Mouse (Mus musculus) large intestine, adult 2 months (tissue): Measurements from ENCODE around the gene H2al1h. TPM values are rescaled to one million over a fixed set of nuclear protein-coding genes. Genes with fewer than 3 reads are reported as not detected.
"Not testable (repeated sequence)": the region's sequence is repeated elsewhere in the genome, so short reads cannot be mapped to it uniquely, and the experiment has no call there.

Source experiments
- DNase-seq: peaks from one replicate; pipeline ENCODE4 v3.0.0-alpha.2; 2012; ENCODE audit warnings: low read depth, low spot score
- WGBS: fragments of 180-500 bp; shearing (Covaris S2); methylation state at CpG from one replicate; pipeline ENCODE4 v1.1.7; 2018; 5-methylcytosine and 5-hydroxymethylcytosine counted together
- polyA plus RNA-seq: library from polyadenylated mRNA; depleted of rRNA; stranded (reverse); fragments of >200 nt; gene quantifications from 2 replicates; pipeline ENCODE4 v1.2.3, GENCODE M21; 2012; rRNA removed

H2al1h gene
- not detected in 2 replicates for polyA plus RNA-seq

DNA sequence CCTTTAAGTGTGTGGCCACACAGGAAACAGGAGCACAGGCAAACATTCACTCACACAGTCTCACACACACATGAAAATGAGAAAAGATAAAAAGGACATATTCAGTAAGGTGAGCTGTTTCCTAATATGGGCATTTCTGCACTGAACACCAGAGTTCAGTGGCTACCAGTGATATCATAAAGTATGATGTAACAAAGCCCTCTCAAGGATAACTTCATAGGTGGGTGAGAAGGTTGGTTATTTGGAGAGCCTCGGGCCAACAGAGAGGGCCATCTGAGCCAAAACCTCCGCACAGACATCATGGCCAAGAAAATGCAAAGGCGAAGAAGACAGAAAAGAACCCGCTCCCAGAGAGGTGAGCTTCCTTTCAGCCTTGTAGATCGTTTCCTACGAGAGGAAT is at the start of gene H2al1h:
Gene H2al1h (plus strand): TSS at position 301 of the 400 bp plus-strand sequence.
- no CpG with 5 or more reads among the region's 6 CpGs for WGBS
- DNase-seq: not testable (repeated sequence)

DNA sequence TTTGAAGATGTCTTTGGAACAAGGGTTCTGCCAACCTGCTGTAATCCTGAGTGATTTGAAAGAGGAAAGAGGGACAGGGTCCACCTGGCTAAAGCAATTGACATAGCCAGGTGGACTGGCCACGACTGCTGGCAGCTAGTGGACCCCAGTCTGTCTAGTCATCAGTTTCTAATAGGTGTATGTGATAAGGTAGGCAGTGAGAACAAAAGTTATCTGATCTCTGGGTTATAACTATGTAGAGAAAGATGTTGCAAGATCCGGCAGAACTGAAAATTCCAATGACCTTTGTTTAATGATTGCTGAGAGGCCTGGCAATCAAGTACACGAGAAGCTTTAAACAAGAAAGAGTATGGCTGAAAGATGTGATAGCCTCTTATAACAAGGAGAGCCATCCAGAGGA is 48.1 kb upstream of the H2al1h start:
- WGBS: 46% methylated on average over 3 of the region's 3 CpGs
- DNase-seq: no peak

DNA sequence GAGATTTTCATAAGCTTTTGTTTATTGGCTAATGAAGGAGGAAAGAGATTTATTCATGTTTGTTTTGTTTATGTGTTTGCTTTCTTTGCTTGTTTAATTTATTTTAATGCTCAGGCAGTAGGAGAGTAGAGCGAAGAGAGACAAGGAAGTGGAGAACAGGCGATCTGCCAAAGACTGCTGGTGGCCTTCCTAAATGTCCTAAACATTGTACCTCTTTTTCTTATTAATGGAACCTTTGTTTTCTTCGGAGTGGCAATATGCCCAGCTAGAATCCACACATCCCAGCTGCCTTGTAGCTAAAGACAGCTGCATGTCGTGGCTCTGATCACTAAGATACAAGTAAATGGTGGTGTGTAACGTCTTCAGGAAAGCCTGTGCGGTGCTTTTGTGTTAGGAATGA is 44.2 kb upstream of the H2al1h start:
- 41% methylated on average over 6 of the region's 6 CpGs for WGBS
- DNase-seq: no peak

GRCm38 (mm10) chrX:11280741-11281140 is 40.6 kb upstream of the H2al1h start:
- 67% methylated on average over 2 of the region's 2 CpGs for WGBS
- DNase-seq: no peak

DNA sequence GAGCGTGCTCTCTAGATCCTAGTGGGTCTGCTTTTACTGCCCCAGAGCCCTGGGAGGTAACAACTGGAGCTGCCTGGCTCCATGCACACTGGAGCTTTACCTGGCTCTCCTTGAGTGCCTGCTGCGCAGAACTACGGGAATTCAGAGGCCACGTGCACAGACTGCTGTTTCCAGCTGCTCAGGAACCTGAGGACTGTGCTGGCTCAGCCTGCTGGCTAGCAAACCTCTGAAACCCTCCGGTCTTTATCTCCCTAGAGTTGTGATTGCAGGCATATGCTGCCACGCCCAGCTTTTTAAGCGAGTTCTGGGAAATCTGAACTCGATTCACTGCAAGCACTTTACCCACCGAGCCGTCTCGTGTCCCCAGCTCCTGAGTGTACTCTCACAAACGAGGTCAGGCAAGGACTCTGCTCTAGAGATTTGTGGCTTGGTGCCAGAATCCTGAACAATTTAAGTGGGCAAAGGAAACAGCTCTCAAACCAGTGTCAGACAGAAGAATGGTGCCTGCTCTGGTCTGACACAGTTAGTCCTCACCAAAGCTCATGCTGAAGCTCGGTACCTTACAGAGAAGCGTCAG is 32.9 kb upstream of the H2al1h start:
- WGBS: 29% methylated on average over 14 of the region's 14 CpGs
- no peak for DNase-seq

DNA sequence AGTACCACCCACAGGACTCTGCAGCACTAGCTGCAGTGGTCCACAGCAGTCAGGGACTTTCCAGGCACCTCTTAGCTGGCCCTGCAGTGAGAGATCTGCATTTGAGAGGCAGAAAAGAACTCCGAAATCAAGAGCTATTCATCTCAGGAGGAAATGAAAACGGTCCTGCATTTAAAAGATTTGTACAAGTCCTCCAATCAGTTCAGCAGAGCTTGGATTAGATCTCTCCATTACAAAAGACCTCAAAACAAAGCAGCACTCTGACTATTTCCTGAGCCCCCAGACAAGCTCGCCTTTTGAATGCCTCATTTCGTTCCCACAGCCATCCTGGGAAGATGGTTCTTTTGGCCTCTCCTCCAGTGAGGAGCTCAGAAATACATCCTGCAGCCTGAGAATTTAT is 32.0 kb upstream of the H2al1h start:
- 83% methylated on average over 4 of the region's 4 CpGs for WGBS
- DNase-seq: no peak

DNA sequence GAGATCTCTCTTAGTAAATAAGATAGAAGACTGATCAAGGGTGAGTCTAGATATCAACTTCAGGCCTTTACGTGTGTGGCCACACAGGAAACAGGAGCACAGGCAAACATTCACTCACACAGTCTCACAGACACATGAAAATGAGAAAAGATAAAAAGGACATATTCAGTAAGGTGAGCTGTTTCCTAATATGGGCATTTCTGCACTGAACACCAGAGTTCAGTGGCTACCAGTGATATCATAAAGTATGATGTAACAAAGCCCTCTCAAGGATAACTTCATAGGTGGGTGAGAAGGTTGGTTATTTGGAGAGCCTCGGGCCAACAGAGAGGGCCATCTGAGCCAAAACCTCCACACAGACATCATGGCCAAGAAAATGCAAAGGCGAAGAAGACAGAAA is 22.3 kb upstream of the H2al1h start, which contains the start of gene H2al1a:
Gene H2al1a (plus strand): TSS at position 301 of the 400 bp plus-strand sequence.
- DNase-seq: not testable (repeated sequence)
- no CpG with 5 or more reads among the region's 3 CpGs for WGBS

DNA sequence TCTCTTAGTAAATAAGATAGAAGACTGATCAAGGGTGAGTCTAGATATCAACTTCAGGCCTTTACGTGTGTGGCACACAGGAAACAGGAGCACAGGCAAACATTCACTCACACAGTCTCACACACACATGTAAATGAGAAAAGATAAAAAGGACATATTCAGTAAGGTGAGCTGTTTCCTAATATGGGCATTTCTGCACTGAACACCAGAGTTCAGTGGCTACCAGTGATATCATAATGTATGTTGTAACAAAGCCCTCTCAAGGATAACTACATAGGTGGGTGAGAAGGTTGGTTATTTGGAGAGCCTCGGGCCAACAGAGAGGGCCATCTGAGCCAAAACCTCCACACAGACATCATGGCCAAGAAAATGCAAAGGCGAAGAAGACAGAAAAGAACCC is 19.2 kb upstream of the H2al1h start, which contains the start of gene H2al1b:
Gene H2al1b (plus strand): TSS at position 301 of the 400 bp plus-strand sequence.
- WGBS: 91% methylated on average over 1 of the region's 3 CpGs
- DNase-seq: not testable (repeated sequence)

DNA sequence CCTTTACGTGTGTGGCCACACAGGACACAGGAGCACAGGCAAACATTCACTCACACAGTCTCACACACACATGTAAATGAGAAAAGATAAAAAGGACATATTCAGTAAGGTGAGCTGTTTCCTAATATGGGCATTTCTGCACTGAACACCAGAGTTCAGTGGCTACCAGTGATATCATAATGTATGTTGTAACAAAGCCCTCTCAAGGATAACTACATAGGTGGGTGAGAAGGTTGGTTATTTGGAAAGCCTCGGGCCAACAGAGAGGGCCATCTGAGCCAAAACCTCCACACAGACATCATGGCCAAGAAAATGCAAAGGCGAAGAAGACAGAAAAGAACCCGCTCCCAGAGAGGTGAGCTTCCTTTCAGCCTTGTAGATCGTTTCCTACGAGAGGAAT is 15.9 kb upstream of the H2al1h start, which contains the start of gene H2al1c:
Gene H2al1c (plus strand): TSS at position 301 of the 400 bp plus-strand sequence.
- DNase-seq: not testable (repeated sequence)
- 86% methylated on average over 1 of the region's 6 CpGs for WGBS

DNA sequence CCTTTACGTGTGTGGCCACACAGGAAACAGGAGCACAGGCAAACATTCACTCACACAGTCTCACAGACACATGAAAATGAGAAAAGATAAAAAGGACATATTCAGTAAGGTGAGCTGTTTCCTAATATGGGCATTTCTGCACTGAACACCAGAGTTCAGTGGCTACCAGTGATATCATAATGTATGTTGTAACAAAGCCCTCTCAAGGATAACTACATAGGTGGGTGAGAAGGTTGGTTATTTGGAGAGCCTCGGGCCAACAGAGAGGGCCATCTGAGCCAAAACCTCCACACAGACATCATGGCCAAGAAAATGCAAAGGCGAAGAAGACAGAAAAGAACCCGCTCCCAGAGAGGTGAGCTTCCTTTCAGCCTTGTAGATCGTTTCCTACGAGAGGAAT is 12.8 kb upstream of the H2al1h start, which contains the start of gene H2al1d:
Gene H2al1d (plus strand): TSS at position 301 of the 400 bp plus-strand sequence.
- DNase-seq: not testable (repeated sequence)
- WGBS: no CpG with 5 or more reads among the region's 6 CpGs

DNA sequence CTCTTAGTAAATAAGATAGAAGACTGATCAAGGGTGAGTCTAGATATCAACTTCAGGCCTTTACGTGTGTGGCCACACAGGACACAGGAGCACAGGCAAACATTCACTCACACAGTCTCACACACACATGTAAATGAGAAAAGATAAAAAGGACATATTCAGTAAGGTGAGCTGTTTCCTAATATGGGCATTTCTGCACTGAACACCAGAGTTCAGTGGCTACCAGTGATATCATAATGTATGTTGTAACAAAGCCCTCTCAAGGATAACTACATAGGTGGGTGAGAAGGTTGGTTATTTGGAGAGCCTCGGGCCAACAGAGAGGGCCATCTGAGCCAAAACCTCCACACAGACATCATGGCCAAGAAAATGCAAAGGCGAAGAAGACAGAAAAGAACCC is 9.7 kb upstream of the H2al1h start, which contains the start of gene H2al1e:
Gene H2al1e (plus strand): TSS at position 301 of the 400 bp plus-strand sequence.
- DNase-seq: not testable (repeated sequence)
- no CpG with 5 or more reads among the region's 3 CpGs for WGBS

- not testable (repeated sequence) for DNase-seq
- WGBS: no CpG with 5 or more reads among the region's 6 CpGs
Measured at GRCm38 (mm10) chrX:11314858-11315257, 6.4 kb upstream of the H2al1h start, which contains the start of gene H2al1f. Gene H2al1f, plus strand, starts transcription at chrX:11315158.

- WGBS: no CpG with 5 or more reads among the region's 3 CpGs
- DNase-seq: not testable (repeated sequence)
Measured at GRCm38 (mm10) chrX:11317956-11318355, 3.3 kb upstream of the H2al1h start, which contains the start of gene H2al1g. Gene H2al1g, plus strand, starts transcription at chrX:11318256.

DNA sequence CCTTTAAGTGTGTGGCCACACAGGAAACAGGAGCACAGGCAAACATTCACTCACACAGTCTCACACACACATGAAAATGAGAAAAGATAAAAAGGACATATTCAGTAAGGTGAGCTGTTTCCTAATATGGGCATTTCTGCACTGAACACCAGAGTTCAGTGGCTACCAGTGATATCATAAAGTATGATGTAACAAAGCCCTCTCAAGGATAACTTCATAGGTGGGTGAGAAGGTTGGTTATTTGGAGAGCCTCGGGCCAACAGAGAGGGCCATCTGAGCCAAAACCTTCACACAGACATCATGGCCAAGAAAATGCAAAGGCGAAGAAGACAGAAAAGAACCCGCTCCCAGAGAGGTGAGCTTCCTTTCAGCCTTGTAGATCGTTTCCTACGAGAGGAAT is 3.1 kb downstream of the H2al1h start, which contains the start of gene H2al1i:
Gene H2al1i (plus strand): TSS at position 301 of the 400 bp plus-strand sequence.
- not testable (repeated sequence) for DNase-seq
- 100% methylated on average over 1 of the region's 5 CpGs for WGBS

DNA sequence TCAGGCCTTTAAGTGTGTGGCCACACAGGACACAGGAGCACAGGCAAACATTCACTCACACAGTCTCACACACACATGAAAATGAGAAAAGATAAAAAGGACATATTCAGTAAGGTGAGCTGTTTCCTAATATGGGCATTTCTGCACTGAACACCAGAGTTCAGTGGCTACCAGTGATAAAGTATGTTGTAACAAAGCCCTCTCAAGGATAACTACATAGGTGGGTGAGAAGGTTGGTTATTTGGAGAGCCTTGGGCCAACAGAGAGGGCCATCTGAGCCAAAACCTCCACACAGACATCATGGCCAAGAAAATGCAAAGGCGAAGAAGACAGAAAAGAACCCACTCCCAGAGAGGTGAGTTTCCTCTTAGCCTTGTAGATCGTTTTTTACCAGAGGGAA is 6.2 kb downstream of the H2al1h start, which contains the start of gene H2al1j:
Gene H2al1j (plus strand): TSS at position 301 of the 400 bp plus-strand sequence.
- DNase-seq: not testable (repeated sequence)
- 95% methylated on average over 2 of the region's 2 CpGs for WGBS

- 75% methylated on average over 9 of the region's 9 CpGs for WGBS
- DNase-seq: no peak
Measured at GRCm38 (mm10) chrX:11345762-11346161, 24.5 kb downstream of the H2al1h start.

GRCm38 (mm10) chrX:11346756-11347155 is 25.5 kb downstream of the H2al1h start:
- no peak for DNase-seq
- 92% methylated on average over 3 of the region's 3 CpGs for WGBS

DNA sequence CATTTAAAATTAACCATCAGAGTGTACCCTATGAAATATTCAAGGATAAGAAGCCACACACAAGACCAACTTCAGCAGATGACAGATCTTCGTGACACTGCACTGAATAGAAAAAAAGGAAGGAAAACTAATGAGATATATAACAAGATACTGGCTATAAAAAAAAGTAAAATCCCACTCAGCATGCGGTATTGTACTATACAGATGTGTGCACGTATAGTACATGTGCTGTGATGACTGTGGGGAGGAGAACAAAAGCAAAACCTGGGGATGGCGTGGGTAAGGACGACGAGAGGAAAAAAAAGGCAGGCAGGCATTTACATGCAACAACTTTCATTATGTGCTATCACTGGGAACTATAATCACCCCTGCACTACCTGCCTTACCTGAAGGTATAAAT is 39.5 kb downstream of the H2al1h start:
- no peak for DNase-seq
- WGBS: 82% methylated on average over 6 of the region's 6 CpGs

GRCm38 (mm10) chrX:11361261-11361660 is 40.0 kb downstream of the H2al1h start:
- no peak for DNase-seq
- WGBS: 82% methylated on average over 2 of the region's 2 CpGs

- no peak for DNase-seq
- 84% methylated on average over 6 of the region's 6 CpGs for WGBS
Measured at GRCm38 (mm10) chrX:11363890-11364289, 42.6 kb downstream of the H2al1h start.

DNA sequence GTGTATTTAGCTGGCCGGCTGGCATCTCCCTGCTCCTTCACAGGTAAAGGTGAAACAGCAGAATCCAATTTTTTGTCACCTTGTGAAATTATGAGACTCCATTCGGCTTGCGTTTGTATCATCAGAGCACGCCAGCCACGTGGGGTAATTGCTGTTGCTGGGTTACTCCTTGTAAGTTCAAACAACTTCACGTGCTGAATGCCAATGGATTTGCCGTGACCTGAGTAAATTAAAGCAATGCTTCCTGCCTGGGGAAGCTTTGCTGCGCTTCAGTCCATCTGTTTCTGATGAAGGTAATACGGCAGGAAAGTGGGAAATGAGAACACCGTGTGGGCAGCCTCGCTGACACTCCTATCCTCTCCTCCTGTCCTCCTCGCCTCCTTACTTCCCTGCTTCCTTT is 43.9 kb downstream of the H2al1h start:
- WGBS: 54% methylated on average over 12 of the region's 12 CpGs
- no peak for DNase-seq
